In genomic region chr12:54453343-54453742, GRCm38 (mm10) we compare ENCODE assay signal across 15 mouse cellular contexts.
DNase-seq lines count a peak whose midpoint lies in the region; ATAC-seq lines count a peak whose summit lies in the region.
"Had no signal": no experiment of that assay in that cellular context is flagged by ENCODE, and none has a peak within 500 bp of the region (broad histone marks: within the 10 kb centered on the region; RNA-seq: fewer than 3 reads in every experiment).

No protein-coding gene starts in this region.

- WGBS in heart, embryonic 14.5 days = 67% methylated on average over 4 of the region's 4 CpGs
- WGBS in lung, embryonic 16.5 days = 19% methylated on average over 4 of the region's 4 CpGs

- no peaks in the 10 kb centered on the region for H3K27me3 ChIP-seq in heart, embryonic 14.5 days (ENCODE audit: control insufficient read depth, insufficient read depth, low read length)
- H3K27me3 ChIP-seq in lung, embryonic 16.5 days (ENCODE audit: control insufficient read depth, insufficient read depth, low read depth, low read length) = peaks cover 27% of the 10 kb centered on the region
- H3K27me3 ChIP-seq: forebrain, embryonic 12.5 days; kidney, embryonic 15.5 days; Patski; stomach, embryonic 15.5 days had no signal

- H3K27ac ChIP-seq in heart, embryonic 14.5 days (replicated peaks in 1 of 2; ENCODE audit: control insufficient read depth in 1 of 2, insufficient read depth in 1 of 2, low read depth in 2 of 2, low read length in 2 of 2) = peak overlapping the region; percentile 19 to 44; a peak in 3 of 4 replicates
- H3K27ac ChIP-seq in lung, embryonic 16.5 days (ENCODE audit: low read length) = no peak overlapping the region
- H3K27ac ChIP-seq: forebrain, embryonic 12.5 days; kidney, embryonic 15.5 days; stomach, embryonic 15.5 days had no signal

- peak; percentile 7 for DNase-seq in gastrocnemius, adult 18-20 months (ENCODE audit: low spot score)
- DNase-seq in gastrocnemius, postnatal 25 days = no peak
- DNase-seq in MEL-GATA-1-ER (ENCODE audit: extremely low read depth, low read depth) = peak; percentile 30
- DNase-seq in Muller cell, postnatal 12 days (ENCODE audit: inconsistent ontology term) = no peak
- no peak for DNase-seq in neural tube, embryonic 10.5 days (ENCODE audit: extremely low spot score, low spot score)
- DNase-seq: B cell, adult 2 months; gastrocnemius, postnatal 36 days; right cerebral cortex, adult 18-20 months had no signal

- H3K9me3 ChIP-seq in heart, embryonic 14.5 days (ENCODE audit: control insufficient read depth, low read length) = no peaks in the 10 kb centered on the region
- no peaks in the 10 kb centered on the region for H3K9me3 ChIP-seq in lung, embryonic 16.5 days (ENCODE audit: control insufficient read depth, low read length)
- H3K9me3 ChIP-seq: forebrain, embryonic 12.5 days; kidney, embryonic 15.5 days; stomach, embryonic 15.5 days had no signal

- H3K9ac ChIP-seq in heart, embryonic 14.5 days (ENCODE audit: low read length) = no peak overlapping the region
- no peak overlapping the region for H3K9ac ChIP-seq in lung, embryonic 16.5 days (ENCODE audit: low read length)
- H3K9ac ChIP-seq: forebrain, embryonic 12.5 days; kidney, embryonic 15.5 days; stomach, embryonic 15.5 days had no signal

- no peak for ATAC-seq in heart, embryonic 14.5 days (ENCODE audit: insufficient number of reproducible peaks, insufficient read depth, low FRiP score, low read depth)
- ATAC-seq in lung, embryonic 16.5 days (ENCODE audit: low read depth) = peak; percentile 78
- ATAC-seq in erythroblast, adult 5-6 weeks (replicated peaks; ENCODE audit: low FRiP score, poor library complexity, severe bottlenecking) = no peak
- ATAC-seq: Patski had no signal

- no peak overlapping the region for H3K4me2 ChIP-seq in heart, embryonic 14.5 days (ENCODE audit: low read length)
- H3K4me2 ChIP-seq in lung, embryonic 16.5 days (ENCODE audit: low read depth, low read length) = no peak overlapping the region
- H3K4me2 ChIP-seq: forebrain, embryonic 12.5 days; kidney, embryonic 15.5 days; stomach, embryonic 15.5 days had no signal

- H3K36me3 ChIP-seq in heart, embryonic 14.5 days (ENCODE audit: control insufficient read depth, insufficient read depth, low read length) = no peaks in the 10 kb centered on the region
- H3K36me3 ChIP-seq in lung, embryonic 16.5 days (ENCODE audit: control insufficient read depth, insufficient read depth, low read length) = no peaks in the 10 kb centered on the region
- H3K36me3 ChIP-seq: forebrain, embryonic 12.5 days; kidney, embryonic 15.5 days; stomach, embryonic 15.5 days had no signal

- peaks cover 0 to 3% of the 10 kb centered on the region in 2 experiments; a peak in 1 of 4 replicates for H3K4me1 ChIP-seq in heart, embryonic 14.5 days (ENCODE audit: control insufficient read depth in 2 of 2, insufficient read depth in 2 of 2, low read length in 2 of 2)
- peaks cover 8% of the 10 kb centered on the region for H3K4me1 ChIP-seq in lung, embryonic 16.5 days (replicated peaks; ENCODE audit: control insufficient read depth, insufficient read depth, low read length)
- H3K4me1 ChIP-seq: forebrain, embryonic 12.5 days; stomach, embryonic 15.5 days had no signal

- H3K4me3 ChIP-seq in heart, embryonic 14.5 days (ENCODE audit: control insufficient read depth in 1 of 2, insufficient read depth in 1 of 2, low read depth in 1 of 2, low read length in 2 of 2) = no peak overlapping the region
- no peak overlapping the region for H3K4me3 ChIP-seq in lung, embryonic 16.5 days (ENCODE audit: low read length)
- H3K4me3 ChIP-seq: forebrain, embryonic 12.5 days; kidney, embryonic 15.5 days; stomach, embryonic 15.5 days had no signal

Comparison
In these comparisons a context has a peak if more than half of its experiments do, and no peak if none do; other contexts are left out.
1. DNase-seq: peak in gastrocnemius, adult 18-20 months (single experiment) and MEL-GATA-1-ER (single experiment); none in gastrocnemius, postnatal 25 days (single experiment), Muller cell, postnatal 12 days (single experiment) and neural tube, embryonic 10.5 days (single experiment).